Mouse (Mus musculus): ENCODE measurements at regions not wholly inside any gene's neighbourhood (a gene's known extent, or its start where the extent isn't known, plus 50 kb on each side); places are given as distances from the start of the nearest gene placed in this dataset.

- Histone ChIP-seq H3K36me3 (replicated peaks) (no peaks in the 10 kb centered on the region), H3K27ac (0 out of 2 replicates have a peak overlapping the region, but pooled peaks have one; percentile 34), H3K9me3 (no peaks in the 10 kb centered on the region), H3K9ac (no peak overlapping the region), H3K4me1 (peaks cover 4% of the 10 kb centered on the region), H3K4me2 (no peak overlapping the region), H3K27me3 (replicated peaks) (no peaks in the 10 kb centered on the region), H3K4me3 (no peak overlapping the region)
- WGBS: 43% methylated on average over 14 of the region's 14 CpGs
- no peak for ATAC-seq (replicated peaks)
Observed at GRCm38 (mm10) chr1:189989376-189989775, 67.2 kb upstream of the Smyd2 start.

DNA sequence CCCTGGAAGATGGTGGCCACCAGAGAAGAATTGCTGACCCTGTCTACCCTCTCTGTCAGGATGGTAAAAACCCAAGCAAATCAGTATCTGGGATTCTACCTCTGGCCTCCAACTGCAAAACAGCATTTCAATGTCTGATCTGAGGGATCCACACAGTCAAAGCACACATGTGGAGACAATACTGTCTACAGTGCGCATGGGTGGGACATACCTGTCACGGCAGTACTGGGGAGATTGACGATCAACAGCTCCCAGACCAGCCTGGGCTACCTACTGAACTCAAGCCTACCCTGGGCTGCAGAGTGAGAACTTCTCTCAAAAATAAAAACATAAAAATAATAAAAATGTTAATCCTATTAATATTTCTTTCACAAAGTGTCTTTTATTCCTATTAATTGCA, 66.7 kb upstream of the Smyd2 start:
- WGBS: 93% methylated on average over 3 of the region's 3 CpGs
- H3K4me2 ChIP-seq: no peak overlapping the region

DNA sequence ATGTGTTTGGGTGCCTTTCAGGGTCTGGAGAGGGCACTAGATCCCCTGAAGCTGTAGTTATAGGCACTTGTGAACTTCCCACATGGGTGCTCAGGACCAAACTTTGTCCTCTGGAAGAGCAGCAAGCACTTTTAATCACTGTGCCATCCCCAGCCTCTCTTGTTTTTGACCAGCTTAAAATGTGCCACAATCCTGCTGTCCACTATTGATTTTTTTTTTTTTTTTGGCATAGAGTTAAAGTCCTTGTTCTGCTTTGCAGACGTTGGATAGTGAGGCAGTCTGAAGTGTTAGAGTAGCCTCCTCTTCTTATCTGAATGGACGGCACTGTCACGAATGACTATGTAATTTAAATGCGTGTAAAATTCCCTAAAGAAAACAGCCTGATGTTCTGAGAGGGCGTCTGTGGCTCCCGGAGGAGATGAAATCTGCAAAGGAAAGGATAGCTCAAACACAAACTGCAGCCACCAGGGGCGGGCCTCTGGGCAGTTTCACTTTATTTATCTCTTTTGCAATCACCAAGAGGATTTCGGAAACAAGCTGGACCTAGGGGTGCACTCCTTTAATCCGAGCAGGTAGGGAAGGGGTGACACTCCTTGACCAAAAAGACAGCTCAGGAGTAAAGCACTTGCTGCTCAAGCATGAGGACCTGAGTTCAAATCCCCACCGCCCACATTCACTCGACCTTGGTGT, 63.5 kb upstream of the Smyd2 start:
- ATAC-seq (replicated peaks): no peak
- Histone ChIP-seq H3K4me1 (peaks cover 4% of the 10 kb centered on the region), H3K4me3 (no peak overlapping the region), H3K36me3 (replicated peaks) (no peaks in the 10 kb centered on the region), H3K27ac (no peak overlapping the region), H3K27me3 (replicated peaks) (no peaks in the 10 kb centered on the region), H3K9me3 (no peaks in the 10 kb centered on the region), H3K4me2 (no peak overlapping the region), H3K9ac (no peak overlapping the region)
- 65% methylated on average over 11 of the region's 11 CpGs for WGBS

More for the DNA sequence above, 66.7 kb upstream of the Smyd2 start:
- Histone ChIP-seq H3K4me3 (no peak overlapping the region), H3K27me3 (replicated peaks) (no peaks in the 10 kb centered on the region), H3K27ac (no peak overlapping the region), H3K9me3 (no peaks in the 10 kb centered on the region), H3K9ac (no peak overlapping the region), H3K4me1 (peaks cover 4% of the 10 kb centered on the region), H3K36me3 (replicated peaks) (no peaks in the 10 kb centered on the region)
- ATAC-seq (replicated peaks): no peak; the same call in 1 of the 2 replicates

DNA sequence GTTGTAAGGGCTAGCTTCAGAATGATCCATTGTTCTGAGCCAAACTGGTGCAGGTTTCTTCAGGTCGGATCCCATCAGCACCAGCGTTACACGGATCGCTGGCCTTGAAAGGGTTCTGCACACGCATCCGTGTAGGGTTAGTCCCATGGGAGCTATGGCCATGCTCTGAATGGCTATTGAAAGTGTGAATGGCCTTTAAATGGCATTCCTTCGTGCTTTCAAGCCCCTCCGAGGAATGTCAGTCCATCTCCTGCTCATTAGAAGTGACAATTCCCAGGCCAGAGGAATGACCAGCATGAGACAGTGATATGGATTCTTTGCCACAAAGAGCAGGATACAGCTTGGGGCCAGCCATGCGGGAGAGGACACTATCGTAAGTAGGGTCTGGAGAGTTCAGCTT, 56.1 kb upstream of the Smyd2 start:
- ATAC-seq (replicated peaks): no peak
- Histone ChIP-seq H3K27me3 (replicated peaks) (no peaks in the 10 kb centered on the region), H3K4me3 (no peak overlapping the region), H3K27ac (no peak overlapping the region), H3K36me3 (replicated peaks) (no peaks in the 10 kb centered on the region), H3K9ac (no peak overlapping the region), H3K9me3 (no peaks in the 10 kb centered on the region), H3K4me2 (no peak overlapping the region), H3K4me1 (no peaks in the 10 kb centered on the region)
- WGBS: 51% methylated on average over 10 of the region's 10 CpGs

DNA sequence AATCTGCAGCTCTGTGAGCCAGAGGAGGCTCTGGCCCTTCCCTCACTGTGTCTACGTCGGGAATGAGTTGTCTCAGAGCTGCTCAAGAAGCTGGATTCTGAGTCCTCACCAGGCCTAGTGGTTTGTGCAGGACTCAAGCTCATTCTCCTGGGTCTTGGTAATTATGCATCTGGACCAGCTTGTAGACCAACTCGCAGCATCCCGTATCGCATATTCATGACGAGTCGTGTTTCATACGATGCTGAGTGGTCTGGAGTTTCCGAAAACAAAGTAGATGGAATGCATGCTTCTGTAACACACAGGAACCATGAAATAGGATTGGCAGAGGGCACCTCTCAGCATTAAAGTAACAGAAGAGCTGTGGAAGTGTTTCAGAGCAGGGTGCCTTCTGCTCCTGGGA, 53.5 kb upstream of the Smyd2 start:
- no peaks in the 10 kb centered on the region for H3K27me3 ChIP-seq (replicated peaks)
- 38% methylated on average over 9 of the region's 9 CpGs for WGBS
- 0 out of 2 replicates have a peak, but pooled peaks have one; percentile 30 for ATAC-seq (replicated peaks)
- H3K36me3 ChIP-seq (replicated peaks): no peaks in the 10 kb centered on the region
- no peak overlapping the region for H3K9ac ChIP-seq
- no peaks in the 10 kb centered on the region for H3K9me3 ChIP-seq
- no peak overlapping the region for H3K27ac ChIP-seq
- H3K4me3 ChIP-seq: no peak overlapping the region
- peaks cover 4% of the 10 kb centered on the region; the same call in 1 of the 2 replicates for H3K4me1 ChIP-seq
- no peak overlapping the region for H3K4me2 ChIP-seq

- peak overlapping the region; percentile 49 for H3K4me2 ChIP-seq
- ATAC-seq (replicated peaks): peak; percentile 78; the same call in 1 of the 2 replicates
- H3K27me3 ChIP-seq (replicated peaks): no peaks in the 10 kb centered on the region
- whole genome bisulfite sequencing: 17% methylated on average over 13 of the region's 13 CpGs
- no peak overlapping the region for H3K27ac ChIP-seq
- no peak overlapping the region for H3K9ac ChIP-seq
- peaks cover 4% of the 10 kb centered on the region; the same call in 1 of the 2 replicates for H3K4me1 ChIP-seq
- H3K4me3 ChIP-seq: peak overlapping the region; percentile 22
- H3K36me3 ChIP-seq (replicated peaks): no peaks in the 10 kb centered on the region
- H3K9me3 ChIP-seq: no peaks in the 10 kb centered on the region
Observed at GRCm38 (mm10) chr1:189972790-189973406, 50.7 kb upstream of the Smyd2 start.
